Mouse (Mus musculus) midbrain, embryonic 12.5 days (tissue): ENCODE data around the gene Fbxo17. TPM values are rescaled to one million over a fixed set of nuclear protein-coding genes. Genes with fewer than 3 reads are reported as not detected.

ENCODE experiments used
- ATAC-seq: fragments of 200-750 bp; cut with Nextera tagmentation; 2 replicates; pipeline ENCODE4 v1.8.0; 2017; ENCODE audit warnings: low read depth, moderate TSS enrichment, moderate library complexity; ENCODE audit not compliant: low FRiP score
- H3K27ac ChIP-seq: fragments of 300-500 bp; sonication (generic); replicated peaks from 2 replicates; pipeline ENCODE4 v1.5.1; 2016; ENCODE audit warnings: mild to moderate bottlenecking
- H3K27me3 ChIP-seq: fragments of 300-500 bp; sonication (generic); 2 replicates; pipeline ENCODE4 v1.6.1; 2016; ENCODE audit warnings: mild to moderate bottlenecking
- H3K36me3 ChIP-seq: fragments of 300-500 bp; sonication (generic); 2 replicates; pipeline ENCODE4 v1.6.1; 2016
- H3K4me1 ChIP-seq: fragments of 300-500 bp; sonication (generic); 2 replicates; pipeline ENCODE4 v1.6.1; 2016
- H3K4me2 ChIP-seq: fragments of 300-500 bp; sonication (generic); replicated peaks from 2 replicates; pipeline ENCODE4 v1.6.1; 2016; ENCODE audit warnings: mild to moderate bottlenecking, moderate library complexity
- H3K4me3 ChIP-seq: fragments of 300-500 bp; sonication (generic); 2 replicates; pipeline ENCODE4 v1.5.1; 2016; ENCODE audit warnings: mild to moderate bottlenecking
- H3K9ac ChIP-seq: fragments of 300-500 bp; sonication (generic); replicated peaks from 2 replicates; pipeline ENCODE4 v1.6.1; 2016; ENCODE audit warnings: mild to moderate bottlenecking, moderate library complexity
- H3K9me3 ChIP-seq: fragments of 300-500 bp; sonication (generic); 2 replicates; pipeline ENCODE4 v1.6.1; 2016; ENCODE audit warnings: mild to moderate bottlenecking
- WGBS: fragments of 180-500 bp; shearing (Covaris S2); methylation state at CpG from one replicate; pipeline ENCODE4 v1.1.7; 2016; 5-methylcytosine and 5-hydroxymethylcytosine counted together
- polyA plus RNA-seq: library from polyadenylated mRNA; unstranded; fragments of >200 nt; fragmentation: Nextera tagmentation; extraction: Ambion mirVana; gene quantifications from 2 replicates; pipeline ENCODE4 v1.2.1, GENCODE M21; 2016

Gene Fbxo17
- polyA plus RNA-seq, 1 experiment from 2014 or later, result 7.2 TPM

GRCm38 (mm10) chr7:28719650-28720049 lies 3.0 kb downstream of the Fbxo17 start:
- Histone ChIP-seq H3K27ac (no peak overlapping the region), H3K27me3 (peaks cover 7% of the 10 kb centered on the region; the same call in 1 of the 2 replicates), H3K4me1 (peaks cover 8% of the 10 kb centered on the region; the same call in 1 of the 2 replicates), H3K9ac (no peak overlapping the region), H3K4me2 (no peak overlapping the region), H3K36me3 (no peaks in the 10 kb centered on the region), H3K4me3 (no peak overlapping the region), H3K9me3 (no peaks in the 10 kb centered on the region)
- 86% methylated on average over 2 of the region's 2 CpGs for WGBS
- ATAC-seq, result no peak

GRCm38 (mm10) chr7:28720753-28721537 lies 4.3 kb downstream of the Fbxo17 start:
- no peak overlapping the region for H3K27ac ChIP-seq
- no peaks in the 10 kb centered on the region for H3K9me3 ChIP-seq
- no peak overlapping the region for H3K4me2 ChIP-seq
- H3K4me3 ChIP-seq, result no peak overlapping the region
- H3K9ac ChIP-seq, result no peak overlapping the region
- no peak for ATAC-seq
- no peaks in the 10 kb centered on the region for H3K36me3 ChIP-seq
- peaks cover 7% of the 10 kb centered on the region; the same call in 1 of the 2 replicates for H3K27me3 ChIP-seq
- peaks cover 8% of the 10 kb centered on the region; the same call in 1 of the 2 replicates for H3K4me1 ChIP-seq
- WGBS, result 77% methylated on average over 3 of the region's 3 CpGs

GRCm38 (mm10) chr7:28722079-28722478 lies 5.5 kb downstream of the Fbxo17 start:
- Histone ChIP-seq H3K36me3 (no peaks in the 10 kb centered on the region), H3K27ac (no peak overlapping the region), H3K9ac (no peak overlapping the region), H3K4me1 (peaks cover 4% of the 10 kb centered on the region; the same call in 1 of the 2 replicates), H3K4me2 (no peak overlapping the region), H3K27me3 (peaks cover 4% of the 10 kb centered on the region; the same call in 1 of the 2 replicates), H3K4me3 (no peak overlapping the region), H3K9me3 (no peaks in the 10 kb centered on the region)
- WGBS, result 95% methylated on average over 7 of the region's 7 CpGs
- ATAC-seq, result no peak

- no peak for ATAC-seq
- WGBS, result 94% methylated on average over 2 of the region's 2 CpGs
- no peak overlapping the region for H3K9ac ChIP-seq
- H3K36me3 ChIP-seq, result no peaks in the 10 kb centered on the region
- H3K27ac ChIP-seq, result no peak overlapping the region
- H3K27me3 ChIP-seq, result no peaks in the 10 kb centered on the region; the same call in 1 of the 2 replicates
- no peaks in the 10 kb centered on the region for H3K9me3 ChIP-seq
- H3K4me3 ChIP-seq, result no peak overlapping the region
- no peak overlapping the region for H3K4me2 ChIP-seq
- peaks cover 7% of the 10 kb centered on the region; the same call in 1 of the 2 replicates for H3K4me1 ChIP-seq
These were observed 8.0 kb downstream of the Fbxo17 start for GRCm38 (mm10) chr7:28724613-28725012.

GRCm38 (mm10) chr7:28726600-28726999 lies 10.0 kb downstream of the Fbxo17 start:
- no peak overlapping the region for H3K4me3 ChIP-seq
- H3K36me3 ChIP-seq, result no peaks in the 10 kb centered on the region
- 0 out of 2 replicates have a peak, but pooled peaks cover 5% of the 10 kb centered on the region for H3K9me3 ChIP-seq
- ATAC-seq, result no peak
- peaks cover 5% of the 10 kb centered on the region for H3K27me3 ChIP-seq
- H3K4me1 ChIP-seq, result peaks cover 7% of the 10 kb centered on the region; the same call in 1 of the 2 replicates
- no peak overlapping the region for H3K9ac ChIP-seq
- 0 out of 2 replicates have a peak overlapping the region, but pooled peaks have one; percentile 10 for H3K4me2 ChIP-seq
- no peak overlapping the region for H3K27ac ChIP-seq
- WGBS, result 7% methylated on average over 14 of the region's 14 CpGs

GRCm38 (mm10) chr7:28727649-28728340 lies 11.2 kb downstream of the Fbxo17 start:
- H3K36me3 ChIP-seq, result no peaks in the 10 kb centered on the region
- ATAC-seq, result no peak
- H3K4me1 ChIP-seq, result peaks cover 13% of the 10 kb centered on the region; the same call in 1 of the 2 replicates
- H3K27ac ChIP-seq, result no peak overlapping the region
- H3K27me3 ChIP-seq, result peaks cover 17% of the 10 kb centered on the region
- 58% methylated on average over 10 of the region's 10 CpGs for WGBS
- H3K4me3 ChIP-seq, result no peak overlapping the region
- H3K9ac ChIP-seq, result no peak overlapping the region
- no peak overlapping the region for H3K4me2 ChIP-seq
- H3K9me3 ChIP-seq, result 0 out of 2 replicates have a peak, but pooled peaks cover 5% of the 10 kb centered on the region

GRCm38 (mm10) chr7:28732341-28733142 lies 15.9 kb downstream of the Fbxo17 start:
- Histone ChIP-seq H3K36me3 (peaks cover 6% of the 10 kb centered on the region; the same call in 1 of the 2 replicates), H3K4me2 (peak overlapping the region; percentile 71), H3K9ac (peak overlapping the region; percentile 49; the same call in 1 of the 2 replicates), H3K27me3 (peaks cover 27% of the 10 kb centered on the region), H3K27ac (no peak overlapping the region; the same call in 1 of the 2 replicates), H3K9me3 (0 out of 2 replicates have a peak, but pooled peaks cover 5% of the 10 kb centered on the region), H3K4me1 (peaks cover 12% of the 10 kb centered on the region; the same call in 1 of the 2 replicates), H3K4me3 (peak overlapping the region; percentile 47)
- 2% methylated on average over 58 of the region's 58 CpGs for WGBS
- peak; percentile 84 for ATAC-seq

GRCm38 (mm10) chr7:28733211-28733610 lies 16.6 kb downstream of the Fbxo17 start:
- ATAC-seq, result 0 out of 2 replicates have a peak, but pooled peaks have one; percentile 19
- H3K4me3 ChIP-seq, result peak overlapping the region; percentile 47
- H3K9ac ChIP-seq, result peak overlapping the region; percentile 49; the same call in 1 of the 2 replicates
- H3K27ac ChIP-seq, result no peak overlapping the region; the same call in 1 of the 2 replicates
- peaks cover 9% of the 10 kb centered on the region for H3K36me3 ChIP-seq
- H3K9me3 ChIP-seq, result 0 out of 2 replicates have a peak, but pooled peaks cover 5% of the 10 kb centered on the region
- WGBS, result 7% methylated on average over 11 of the region's 11 CpGs
- peak overlapping the region; percentile 71 for H3K4me2 ChIP-seq
- peaks cover 11% of the 10 kb centered on the region; the same call in 1 of the 2 replicates for H3K4me1 ChIP-seq
- peaks cover 27% of the 10 kb centered on the region for H3K27me3 ChIP-seq

GRCm38 (mm10) chr7:28735701-28736100 lies 19.1 kb downstream of the Fbxo17 start:
- H3K9ac ChIP-seq, result no peak overlapping the region
- no peak overlapping the region for H3K4me3 ChIP-seq
- 84% methylated on average over 6 of the region's 6 CpGs for WGBS
- ATAC-seq, result no peak
- no peak overlapping the region for H3K27ac ChIP-seq
- H3K27me3 ChIP-seq, result peaks cover 27% of the 10 kb centered on the region
- H3K4me1 ChIP-seq, result peaks cover 11% of the 10 kb centered on the region; the same call in 1 of the 2 replicates
- H3K36me3 ChIP-seq, result peaks cover 24% of the 10 kb centered on the region
- H3K4me2 ChIP-seq, result no peak overlapping the region
- H3K9me3 ChIP-seq, result 0 out of 2 replicates have a peak, but pooled peaks cover 5% of the 10 kb centered on the region

GRCm38 (mm10) chr7:28739829-28740228 lies 23.2 kb downstream of the Fbxo17 start:
- H3K9me3 ChIP-seq, result no peaks in the 10 kb centered on the region
- H3K27me3 ChIP-seq, result no peaks in the 10 kb centered on the region
- H3K4me3 ChIP-seq, result no peak overlapping the region
- no peak overlapping the region for H3K27ac ChIP-seq
- peaks cover 13% of the 10 kb centered on the region for H3K4me1 ChIP-seq
- peaks cover 30% of the 10 kb centered on the region for H3K36me3 ChIP-seq
- ATAC-seq, result no peak
- H3K4me2 ChIP-seq, result no peak overlapping the region
- 94% methylated on average over 21 of the region's 21 CpGs for WGBS
- H3K9ac ChIP-seq, result no peak overlapping the region

- no peak for ATAC-seq
- Histone ChIP-seq H3K36me3 (peaks cover 36% of the 10 kb centered on the region), H3K4me1 (peaks cover 13% of the 10 kb centered on the region), H3K9me3 (no peaks in the 10 kb centered on the region), H3K9ac (peak overlapping the region; percentile 81), H3K27me3 (no peaks in the 10 kb centered on the region), H3K4me2 (peak overlapping the region; percentile 83), H3K4me3 (peak overlapping the region; percentile 78), H3K27ac (no peak overlapping the region)
- WGBS, result 43% methylated on average over 9 of the region's 9 CpGs
These were observed 24.3 kb downstream of the Fbxo17 start for GRCm38 (mm10) chr7:28740949-28741348.
